Mouse (Mus musculus): ENCODE results near the gene Tmem211. TPM values are rescaled to one million over a fixed set of nuclear protein-coding genes. Genes with fewer than 3 reads are reported as not detected.

Tmem211 gene
- polyA plus RNA-seq (2015; fragmentation: Nextera tagmentation; extraction: Ambion mirVana) = 0.09 TPM in 1 of 2 replicates, not detected in the other

GRCm38 (mm10) chr5:113226632-113227102, at the start of gene Tmem211:
TSS of gene Tmem211 (plus strand) at chr5:113226909.
- Histone ChIP-seq H3K9ac (replicated peaks; ENCODE audit: low read length) (peak within 1 kb of the TSS; percentile 47), H3K4me3 (ENCODE audit: low read length) (peak within 1 kb of the TSS; percentile 28), H3K27ac (ENCODE audit: low read length) (peak within 1 kb of the TSS; percentile 77), H3K4me1 (ENCODE audit: insufficient read depth, low read length) (peaks cover 17% of the 10 kb centered on the region), H3K4me2 (replicated peaks; ENCODE audit: low read depth, low read length) (peak within 1 kb of the TSS; percentile 57), H3K36me3 (ENCODE audit: insufficient read depth, low read length) (no peaks in the 10 kb centered on the region), H3K27me3 (ENCODE audit: insufficient read depth, low read length) (no peaks in the 10 kb centered on the region), H3K9me3 (ENCODE audit: low read length) (no peaks in the 10 kb centered on the region)
- peak; percentile 84 for ATAC-seq (ENCODE audit: low FRiP score, low TSS enrichment)
- WGBS = under 1% methylated on average over 13 of the region's 13 CpGs

GRCm38 (mm10) chr5:113179451-113179842, 47.3 kb upstream of the Tmem211 start:
- H3K9ac ChIP-seq (replicated peaks; ENCODE audit: low read length) = peak overlapping the region; percentile 49
- peak overlapping the region; percentile 49 for H3K4me2 ChIP-seq (replicated peaks; ENCODE audit: low read depth, low read length)
- WGBS = 7% methylated on average over 5 of the region's 9 CpGs
- H3K9me3 ChIP-seq (ENCODE audit: low read length) = peaks cover 5% of the 10 kb centered on the region; the same call in 1 of the 2 replicates
- peaks cover 13% of the 10 kb centered on the region for H3K4me1 ChIP-seq (ENCODE audit: insufficient read depth, low read length)
- H3K36me3 ChIP-seq (ENCODE audit: insufficient read depth, low read length) = peaks cover 17% of the 10 kb centered on the region
- peak overlapping the region; percentile 26 for H3K4me3 ChIP-seq (ENCODE audit: low read length)
- peak overlapping the region; percentile 89 for H3K27ac ChIP-seq (ENCODE audit: low read length)
- no peaks in the 10 kb centered on the region for H3K27me3 ChIP-seq (ENCODE audit: insufficient read depth, low read length)
- peak; percentile 4; the same call in 1 of the 2 replicates for ATAC-seq (ENCODE audit: low FRiP score, low TSS enrichment)

GRCm38 (mm10) chr5:113179843-113180682, 46.6 kb upstream of the Tmem211 start:
- H3K4me1 ChIP-seq (ENCODE audit: insufficient read depth, low read length) = peaks cover 13% of the 10 kb centered on the region
- H3K27me3 ChIP-seq (ENCODE audit: insufficient read depth, low read length) = no peaks in the 10 kb centered on the region
- H3K4me2 ChIP-seq (replicated peaks; ENCODE audit: low read depth, low read length) = peak overlapping the region; percentile 49
- H3K9ac ChIP-seq (replicated peaks; ENCODE audit: low read length) = peak overlapping the region; percentile 49
- peak; percentile 75 for ATAC-seq (ENCODE audit: low FRiP score, low TSS enrichment)
- H3K4me3 ChIP-seq (ENCODE audit: low read length) = peak overlapping the region; percentile 26
- peak overlapping the region; percentile 89 for H3K27ac ChIP-seq (ENCODE audit: low read length)
- peaks cover 5% of the 10 kb centered on the region; the same call in 1 of the 2 replicates for H3K9me3 ChIP-seq (ENCODE audit: low read length)
- 3% methylated on average over 27 of the region's 30 CpGs for WGBS
- peaks cover 15% of the 10 kb centered on the region for H3K36me3 ChIP-seq (ENCODE audit: insufficient read depth, low read length)

GRCm38 (mm10) chr5:113180755-113181154, 46.0 kb upstream of the Tmem211 start:
- Histone ChIP-seq H3K9me3 (ENCODE audit: low read length) (peaks cover 5% of the 10 kb centered on the region; the same call in 1 of the 2 replicates), H3K4me1 (ENCODE audit: insufficient read depth, low read length) (peaks cover 13% of the 10 kb centered on the region), H3K4me2 (replicated peaks; ENCODE audit: low read depth, low read length) (peak overlapping the region; percentile 49), H3K27me3 (ENCODE audit: insufficient read depth, low read length) (no peaks in the 10 kb centered on the region), H3K27ac (ENCODE audit: low read length) (peak overlapping the region; percentile 89), H3K36me3 (ENCODE audit: insufficient read depth, low read length) (peaks cover 14% of the 10 kb centered on the region), H3K9ac (replicated peaks; ENCODE audit: low read length) (peak overlapping the region; percentile 40), H3K4me3 (ENCODE audit: low read length) (no peak overlapping the region)
- no peak for ATAC-seq (ENCODE audit: low FRiP score, low TSS enrichment)
- WGBS = 71% methylated on average over 15 of the region's 15 CpGs

GRCm38 (mm10) chr5:113181441-113181840, 45.3 kb upstream of the Tmem211 start:
- H3K9me3 ChIP-seq (ENCODE audit: low read length) = peaks cover 2% of the 10 kb centered on the region; the same call in 1 of the 2 replicates
- no peak for ATAC-seq (ENCODE audit: low FRiP score, low TSS enrichment)
- H3K27ac ChIP-seq (ENCODE audit: low read length) = peak overlapping the region; percentile 89; the same call in 1 of the 2 replicates
- no peak overlapping the region for H3K4me3 ChIP-seq (ENCODE audit: low read length)
- H3K27me3 ChIP-seq (ENCODE audit: insufficient read depth, low read length) = no peaks in the 10 kb centered on the region
- peaks cover 14% of the 10 kb centered on the region for H3K36me3 ChIP-seq (ENCODE audit: insufficient read depth, low read length)
- no peak overlapping the region for H3K9ac ChIP-seq (replicated peaks; ENCODE audit: low read length)
- no peak overlapping the region for H3K4me2 ChIP-seq (replicated peaks; ENCODE audit: low read depth, low read length)
- peaks cover 13% of the 10 kb centered on the region for H3K4me1 ChIP-seq (ENCODE audit: insufficient read depth, low read length)
- WGBS = 42% methylated on average over 6 of the region's 6 CpGs

GRCm38 (mm10) chr5:113190558-113190957, 36.2 kb upstream of the Tmem211 start:
- WGBS = 58% methylated on average over 14 of the region's 14 CpGs
- H3K27ac ChIP-seq (ENCODE audit: low read length) = no peak overlapping the region
- H3K4me1 ChIP-seq (ENCODE audit: insufficient read depth, low read length) = no peaks in the 10 kb centered on the region; the same call in 1 of the 2 replicates
- peaks cover 19% of the 10 kb centered on the region; the same call in 1 of the 2 replicates for H3K36me3 ChIP-seq (ENCODE audit: insufficient read depth, low read length)
- no peaks in the 10 kb centered on the region for H3K27me3 ChIP-seq (ENCODE audit: insufficient read depth, low read length)
- no peak overlapping the region for H3K4me3 ChIP-seq (ENCODE audit: low read length)
- H3K9me3 ChIP-seq (ENCODE audit: low read length) = no peaks in the 10 kb centered on the region
- no peak overlapping the region for H3K4me2 ChIP-seq (replicated peaks; ENCODE audit: low read depth, low read length)
- H3K9ac ChIP-seq (replicated peaks; ENCODE audit: low read length) = no peak overlapping the region
- ATAC-seq (ENCODE audit: low FRiP score, low TSS enrichment) = no peak

GRCm38 (mm10) chr5:113191901-113192300, 34.8 kb upstream of the Tmem211 start:
- Histone ChIP-seq H3K9ac (replicated peaks; ENCODE audit: low read length) (no peak overlapping the region), H3K27ac (ENCODE audit: low read length) (no peak overlapping the region)

GRCm38 (mm10) chr5:113193762-113194161, 32.9 kb upstream of the Tmem211 start:
- WGBS = 86% methylated on average over 18 of the region's 18 CpGs
- H3K4me3 ChIP-seq (ENCODE audit: low read length) = no peak overlapping the region
- no peaks in the 10 kb centered on the region for H3K9me3 ChIP-seq (ENCODE audit: low read length)
- H3K4me2 ChIP-seq (replicated peaks; ENCODE audit: low read depth, low read length) = no peak overlapping the region
- H3K36me3 ChIP-seq (ENCODE audit: insufficient read depth, low read length) = peaks cover 12% of the 10 kb centered on the region; the same call in 1 of the 2 replicates
- ATAC-seq (ENCODE audit: low FRiP score, low TSS enrichment) = no peak
- no peaks in the 10 kb centered on the region for H3K27me3 ChIP-seq (ENCODE audit: insufficient read depth, low read length)
- H3K4me1 ChIP-seq (ENCODE audit: insufficient read depth, low read length) = peaks cover 4% of the 10 kb centered on the region; the same call in 1 of the 2 replicates
- H3K9ac ChIP-seq (replicated peaks; ENCODE audit: low read length) = no peak overlapping the region
- H3K27ac ChIP-seq (ENCODE audit: low read length) = no peak overlapping the region

More at GRCm38 (mm10) chr5:113191901-113192300, 34.8 kb upstream of the Tmem211 start:
- Histone ChIP-seq H3K27me3 (ENCODE audit: insufficient read depth, low read length) (no peaks in the 10 kb centered on the region), H3K4me1 (ENCODE audit: insufficient read depth, low read length) (no peaks in the 10 kb centered on the region; the same call in 1 of the 2 replicates), H3K9me3 (ENCODE audit: low read length) (no peaks in the 10 kb centered on the region), H3K4me2 (replicated peaks; ENCODE audit: low read depth, low read length) (no peak overlapping the region), H3K36me3 (ENCODE audit: insufficient read depth, low read length) (peaks cover 17% of the 10 kb centered on the region; the same call in 1 of the 2 replicates), H3K4me3 (ENCODE audit: low read length) (no peak overlapping the region)
- 84% methylated on average over 14 of the region's 14 CpGs for WGBS
- no peak for ATAC-seq (ENCODE audit: low FRiP score, low TSS enrichment)

- H3K36me3 ChIP-seq (ENCODE audit: insufficient read depth, low read length) = peaks cover 5% of the 10 kb centered on the region; the same call in 1 of the 2 replicates
- peaks cover 7% of the 10 kb centered on the region; the same call in 1 of the 2 replicates for H3K4me1 ChIP-seq (ENCODE audit: insufficient read depth, low read length)
- no peak overlapping the region for H3K27ac ChIP-seq (ENCODE audit: low read length)
- H3K9ac ChIP-seq (replicated peaks; ENCODE audit: low read length) = no peak overlapping the region
- H3K4me3 ChIP-seq (ENCODE audit: low read length) = no peak overlapping the region
- no peak overlapping the region for H3K4me2 ChIP-seq (replicated peaks; ENCODE audit: low read depth, low read length)
- H3K9me3 ChIP-seq (ENCODE audit: low read length) = no peaks in the 10 kb centered on the region
- ATAC-seq (ENCODE audit: low FRiP score, low TSS enrichment) = no peak
- 81% methylated on average over 12 of the region's 12 CpGs for WGBS
- no peaks in the 10 kb centered on the region for H3K27me3 ChIP-seq (ENCODE audit: insufficient read depth, low read length)
Measured at GRCm38 (mm10) chr5:113195451-113195850, 31.3 kb upstream of the Tmem211 start.

Data from kidney, embryonic 16.5 days (tissue).